Mouse (Mus musculus): ENCODE measurements around the gene Rmnd1.
"Not testable (repeated sequence)": the region's sequence is repeated elsewhere in the genome, so short reads cannot be mapped to it uniquely, and the experiment has no call there.

Rmnd1 gene

DNA sequence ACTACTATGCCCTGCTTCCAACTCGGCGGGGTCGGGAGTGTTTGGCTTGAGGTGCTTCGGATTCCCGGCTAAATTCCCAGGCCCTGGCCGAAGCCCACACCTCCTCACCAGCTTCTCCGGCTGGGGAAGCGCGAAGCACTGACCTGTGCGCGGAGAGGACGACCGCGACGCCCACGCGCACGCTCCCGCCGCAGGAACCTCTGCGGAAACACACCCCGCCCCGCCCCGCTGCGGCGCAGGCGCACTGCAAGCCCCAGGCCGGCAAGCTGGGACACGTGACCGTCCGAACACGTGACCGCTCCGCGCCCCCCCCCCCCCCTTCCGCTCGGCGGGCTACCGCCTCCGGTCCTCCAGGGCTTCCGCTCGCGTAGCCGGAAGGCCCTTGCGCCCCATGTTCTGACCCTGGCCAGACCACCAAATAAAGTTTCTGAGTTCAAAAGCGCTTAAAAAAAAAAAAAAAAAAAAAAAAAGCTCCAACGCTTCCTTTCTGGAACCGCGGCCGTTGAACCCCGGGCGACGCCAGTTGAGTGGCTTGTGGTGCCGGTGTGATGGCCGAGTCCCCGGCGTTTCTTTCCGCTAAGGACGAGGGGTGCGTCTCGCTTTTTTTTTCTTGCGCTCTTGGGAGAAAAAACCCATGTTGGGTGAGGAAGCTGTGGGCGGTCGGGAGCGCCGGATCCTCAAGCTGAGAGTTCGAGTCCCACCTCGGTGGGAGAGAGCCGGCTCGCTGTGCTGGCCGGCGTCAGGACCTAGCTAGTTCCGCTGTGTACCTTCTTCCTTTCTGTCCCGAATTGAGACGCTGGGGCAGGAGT is at the start of gene Rmnd1, which contains the start of gene Armt1:
Gene Rmnd1 (minus strand): TSS at position 266 of the 809 bp plus-strand sequence.
Gene Armt1 (plus strand): TSS at position 345 of the 809 bp plus-strand sequence.
- DNase-seq (ENCODE audit: low read depth, low spot score), result peak; percentile 96

DNA sequence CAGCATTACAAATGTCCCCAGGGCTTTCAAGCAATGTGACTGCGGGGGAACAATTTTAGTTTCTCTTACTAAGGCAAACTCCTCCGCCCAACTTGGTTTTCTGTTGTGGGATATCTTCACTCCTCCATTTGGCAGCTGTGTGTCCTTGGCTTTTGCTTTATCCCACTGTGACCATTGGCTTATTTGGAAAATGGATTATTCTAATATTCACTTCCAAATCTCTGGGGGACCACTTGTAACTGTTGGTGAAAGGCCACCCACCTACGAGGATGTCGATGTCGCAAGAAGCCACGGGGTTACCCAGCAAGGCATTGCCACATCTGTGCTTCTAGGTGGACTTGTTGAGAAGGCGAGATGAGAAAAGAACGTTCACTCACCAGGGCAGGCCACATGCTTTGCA is 49.5 kb upstream of the Rmnd1 start:
- DNase-seq (ENCODE audit: low read depth, low spot score), result no peak

DNA sequence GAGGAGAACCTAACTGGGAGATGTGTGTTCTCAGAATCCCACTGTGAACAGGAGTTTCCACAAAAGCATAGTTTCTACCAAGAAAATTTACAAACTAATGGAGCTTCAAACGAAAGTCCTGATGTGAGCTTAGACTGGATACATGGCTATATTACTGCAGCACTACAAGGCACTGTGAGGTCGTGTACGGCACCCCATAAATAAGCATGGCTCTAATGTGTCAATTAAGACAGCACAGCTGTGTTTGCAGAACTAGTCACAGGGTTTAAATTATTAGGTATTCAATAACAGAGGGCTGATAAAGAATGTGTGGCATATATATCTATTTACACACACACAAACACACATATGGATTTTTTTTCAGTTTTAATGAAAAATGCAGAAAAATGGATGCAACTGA is 48.7 kb upstream of the Rmnd1 start:
- peak; percentile 62 for DNase-seq (ENCODE audit: low read depth, low spot score)

DNA sequence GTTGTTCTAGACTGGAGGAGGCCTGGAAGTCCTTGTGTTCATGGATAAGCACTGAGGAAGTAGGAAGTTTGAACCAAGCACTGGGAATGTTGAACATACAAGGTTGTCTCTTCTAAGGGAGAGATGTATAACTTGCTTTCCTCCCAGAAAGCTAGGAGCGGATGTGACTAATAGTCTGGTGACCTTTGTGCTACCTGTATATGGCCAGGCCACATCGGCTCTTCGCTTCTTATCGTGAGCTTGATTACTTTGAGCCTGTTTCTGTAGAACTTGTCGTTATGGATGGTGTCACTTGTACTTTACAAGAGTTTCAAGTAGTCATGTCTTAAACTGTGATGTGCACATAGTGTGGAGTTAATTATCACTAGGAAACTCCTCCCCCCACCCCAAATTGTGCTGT is 44.4 kb upstream of the Rmnd1 start:
- DNase-seq (ENCODE audit: low read depth, low spot score), result no peak

DNA sequence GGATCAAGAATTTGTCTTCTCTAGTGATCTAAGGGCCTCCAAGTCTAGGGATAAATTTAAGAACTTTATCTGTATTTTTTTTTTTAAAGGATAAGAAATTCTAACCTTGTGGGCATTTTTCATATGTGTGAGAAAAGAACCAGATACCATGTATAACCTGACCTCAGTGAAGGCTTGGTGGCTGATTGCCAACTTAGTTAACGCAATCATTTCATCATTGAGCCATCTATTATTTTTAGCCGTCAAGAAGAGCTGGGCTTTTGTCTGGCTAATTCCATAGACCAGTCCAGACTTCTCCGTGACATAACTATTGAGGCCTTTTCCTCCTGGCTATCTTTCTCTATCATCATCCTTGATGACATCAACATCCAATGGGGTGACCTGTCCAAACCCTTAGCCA is 43.2 kb upstream of the Rmnd1 start:
- DNase-seq (ENCODE audit: low read depth, low spot score), result no peak

DNA sequence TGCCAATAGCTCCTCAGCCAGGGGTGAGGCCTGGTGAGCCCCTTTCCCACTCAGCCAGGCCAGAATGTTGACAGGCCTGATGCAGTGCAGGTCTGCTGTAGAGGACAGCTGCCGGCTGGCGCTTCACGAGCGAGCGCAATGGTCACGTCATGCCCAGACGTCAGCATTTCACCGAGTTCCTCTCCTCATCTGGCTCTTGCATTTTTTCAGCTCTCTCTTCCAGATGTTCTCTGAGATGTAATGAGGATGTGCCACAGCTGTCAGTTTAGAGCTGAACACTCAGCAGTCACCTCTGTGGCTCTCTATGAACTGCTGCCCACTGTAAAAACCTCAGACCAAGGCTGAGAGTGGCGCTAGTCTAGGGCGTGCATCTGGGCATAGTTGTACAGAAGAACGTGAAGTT is 41.4 kb upstream of the Rmnd1 start:
- DNase-seq (ENCODE audit: low read depth, low spot score), result peak; percentile 19

DNA sequence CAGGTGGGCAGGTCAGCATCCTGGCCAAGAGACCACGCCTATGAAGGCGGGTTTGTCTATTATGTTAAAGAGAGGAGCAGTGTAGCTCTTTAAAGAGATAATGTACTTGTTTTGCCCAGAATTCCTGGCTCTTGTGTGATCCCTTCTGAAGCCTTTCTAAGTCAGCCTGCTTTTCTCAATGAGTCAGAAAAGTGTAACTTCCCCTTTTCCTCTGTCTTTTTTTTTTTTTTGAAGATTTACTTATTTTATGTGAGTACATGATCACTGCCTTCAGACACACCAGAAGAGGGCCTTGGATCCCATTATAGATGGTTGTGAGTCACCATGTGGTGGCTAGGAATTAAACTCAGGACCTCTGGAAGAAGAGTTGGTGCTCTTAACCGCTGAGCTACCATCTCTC is 37.2 kb upstream of the Rmnd1 start:
- DNase-seq (ENCODE audit: low read depth, low spot score), result no peak

DNA sequence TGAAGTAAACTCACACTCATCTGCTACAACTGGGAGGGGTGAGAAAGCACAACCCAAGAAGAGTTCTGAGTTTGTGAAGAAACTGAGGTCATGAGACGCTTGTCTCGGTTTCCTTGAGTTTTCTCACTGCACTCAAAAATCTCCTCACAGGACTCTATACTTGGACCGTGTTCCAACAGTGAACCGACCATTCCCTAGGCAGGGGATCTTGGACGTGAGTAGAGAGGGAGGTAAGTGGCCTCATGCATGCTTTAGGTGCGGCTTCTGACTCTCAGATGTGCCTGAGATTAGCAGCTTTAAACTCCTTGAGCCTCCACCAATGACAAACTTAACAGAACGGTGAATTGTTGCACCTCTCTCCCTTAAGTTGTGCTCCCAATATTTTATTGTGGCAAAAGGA is 33.6 kb upstream of the Rmnd1 start:
- DNase-seq (ENCODE audit: low read depth, low spot score), result no peak

DNA sequence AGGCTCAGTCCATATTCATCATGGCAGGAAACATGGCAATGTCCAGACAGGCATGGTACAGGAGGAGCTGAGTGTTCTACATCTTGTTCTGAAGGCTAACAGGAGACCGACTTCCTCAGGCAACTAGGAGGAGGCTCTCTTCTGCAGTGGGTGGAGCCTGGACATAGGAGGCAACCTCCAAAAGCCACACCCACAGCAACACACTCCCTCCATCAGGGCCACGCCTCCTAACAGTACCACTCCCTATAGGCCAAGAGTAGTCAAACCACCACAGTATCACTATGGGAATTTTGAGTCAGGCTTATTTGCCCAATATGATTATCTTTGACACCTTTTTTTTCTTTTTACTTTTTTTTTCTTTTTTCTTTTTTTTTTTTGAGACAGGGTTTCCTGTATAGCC is 28.0 kb upstream of the Rmnd1 start:
- DNase-seq (ENCODE audit: low read depth, low spot score), result no peak

DNA sequence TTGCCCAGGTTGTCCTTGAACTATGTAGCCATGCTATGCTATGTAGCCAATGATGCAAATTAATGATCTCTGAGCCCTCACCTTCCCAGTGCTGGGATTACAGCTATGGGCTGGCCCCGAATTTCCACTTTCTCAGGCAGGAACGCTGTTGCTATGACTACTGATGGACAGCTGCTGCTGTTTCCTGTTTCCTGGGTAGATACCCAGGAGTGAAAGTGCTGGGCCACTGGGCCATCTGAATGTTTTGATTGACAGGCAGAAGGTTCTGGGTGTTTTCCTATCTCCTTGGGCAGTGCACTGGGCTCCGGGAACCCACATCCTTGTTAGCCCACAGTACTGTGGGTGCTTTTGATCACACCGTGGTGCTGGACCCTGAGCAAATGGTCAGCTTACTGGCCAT is 24.2 kb upstream of the Rmnd1 start:
- no peak for DNase-seq (ENCODE audit: low read depth, low spot score)

DNA sequence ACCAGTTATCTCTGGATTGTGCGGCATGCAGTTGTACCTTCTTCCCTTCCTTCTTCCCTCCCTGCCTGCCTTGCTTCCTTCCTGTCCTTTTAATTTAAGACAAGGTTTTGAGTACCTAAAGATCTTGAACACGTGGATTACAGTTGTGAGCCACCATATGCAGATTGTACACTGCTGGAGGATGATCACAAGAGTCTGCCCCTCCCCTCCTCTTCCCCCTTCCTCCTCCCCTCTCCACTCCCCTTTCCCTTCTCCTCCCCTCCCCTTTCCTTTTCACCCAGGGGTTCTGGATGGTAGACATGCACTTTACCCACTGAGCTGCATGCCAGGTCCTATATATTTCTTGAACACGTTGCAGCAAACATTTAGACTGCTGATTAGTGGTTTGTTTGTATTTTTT is 3.2 kb upstream of the Rmnd1 start:
- no peak for DNase-seq (ENCODE audit: low read depth, low spot score)

DNA sequence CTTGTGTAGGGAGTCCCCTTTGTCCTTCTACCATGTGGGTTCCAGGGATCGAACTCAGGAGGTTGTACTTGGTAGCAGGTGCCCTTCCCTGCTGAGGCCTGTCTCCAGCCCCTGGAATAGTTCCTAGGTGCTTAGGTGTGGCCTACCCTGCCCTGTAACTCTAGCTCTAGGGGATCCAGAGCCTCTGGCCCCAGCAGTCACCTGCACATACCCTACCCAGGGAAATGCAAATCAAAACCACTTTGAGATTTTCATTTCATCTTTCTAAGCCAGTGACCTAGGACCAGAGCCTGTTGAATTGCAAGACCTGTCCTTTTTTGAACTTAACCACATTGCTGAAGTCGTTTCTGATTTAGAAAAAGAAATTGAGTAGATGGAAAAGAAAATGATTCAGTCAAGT is 1.7 kb upstream of the Rmnd1 start:
- not testable (repeated sequence) for DNase-seq (ENCODE audit: low read depth, low spot score)

DNA sequence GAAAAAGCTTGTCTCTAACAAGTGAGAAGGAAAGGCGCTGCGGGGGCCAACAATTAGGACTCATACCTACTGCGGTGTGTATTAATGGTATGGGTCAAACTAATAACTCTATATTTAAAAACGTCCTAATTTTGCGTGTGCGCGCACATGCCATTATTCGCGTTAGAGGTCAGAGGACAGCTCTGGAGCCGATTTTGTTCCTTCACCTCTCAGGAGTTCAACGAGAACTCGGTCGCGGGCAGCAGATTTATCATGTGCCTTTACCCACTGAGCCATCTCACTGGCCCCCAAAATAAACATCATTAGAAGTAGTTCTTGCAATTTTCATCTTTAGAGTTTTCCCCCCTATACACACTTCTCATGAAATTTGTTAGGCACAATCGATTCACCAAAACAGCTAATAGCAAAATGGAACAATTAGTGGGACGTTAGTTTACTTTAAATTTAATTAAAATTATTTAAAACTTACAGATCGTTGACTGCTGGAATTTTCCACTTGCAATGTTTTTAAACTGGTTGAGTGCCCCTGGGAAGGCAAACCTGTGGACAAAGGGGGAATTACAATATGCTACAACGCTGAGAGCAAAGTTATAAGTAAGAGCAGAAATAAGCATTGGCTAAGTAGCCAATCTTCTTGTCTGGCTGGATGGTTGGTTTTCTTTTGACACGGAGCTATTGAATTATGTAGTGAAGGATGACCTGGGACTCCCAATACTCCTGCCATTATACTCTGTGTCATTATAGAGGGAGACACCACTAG is 988 bp upstream of the Rmnd1 start:
- peak; percentile 20 for DNase-seq (ENCODE audit: low read depth, low spot score)

DNA sequence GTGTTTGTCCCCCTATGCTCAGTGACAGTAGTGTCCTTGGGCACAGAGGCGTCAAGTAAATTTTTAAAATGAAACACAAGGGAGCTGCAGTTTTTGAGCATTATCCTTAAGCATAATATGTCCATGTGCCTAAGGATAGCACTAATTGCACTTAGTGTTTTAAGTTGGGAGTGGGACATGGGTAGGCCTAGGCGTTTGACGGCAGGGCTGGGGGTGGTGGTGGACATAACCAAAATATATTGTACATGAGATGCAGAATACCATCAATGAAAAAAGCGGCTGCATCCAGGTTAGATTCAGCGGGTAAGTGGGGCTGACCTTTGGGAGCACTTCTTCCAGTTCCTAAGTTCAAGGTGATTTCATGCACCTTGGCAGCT is 454 bp downstream of the Rmnd1 start:
- no peak for DNase-seq (ENCODE audit: low read depth, low spot score)

DNA sequence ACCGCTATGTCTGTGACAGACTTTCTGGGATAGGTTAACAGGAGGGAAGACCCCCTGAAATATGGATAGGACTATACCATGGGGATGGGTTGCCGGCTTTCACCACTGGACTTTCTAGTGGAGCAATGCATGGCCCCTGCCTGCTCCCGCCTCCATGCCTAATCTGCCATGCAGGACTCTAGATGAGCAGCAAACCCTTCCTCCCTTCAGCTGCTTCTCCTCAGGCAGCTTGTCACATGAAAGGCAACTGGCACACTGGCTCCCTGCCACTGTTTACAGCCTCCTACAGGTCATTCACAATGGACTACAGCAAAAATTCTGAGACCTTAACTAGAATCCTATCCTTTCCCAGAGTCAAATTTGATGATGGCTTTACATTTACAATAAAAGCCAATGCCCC is 1.4 kb downstream of the Rmnd1 start:
- DNase-seq (ENCODE audit: low read depth, low spot score), result no peak

DNA sequence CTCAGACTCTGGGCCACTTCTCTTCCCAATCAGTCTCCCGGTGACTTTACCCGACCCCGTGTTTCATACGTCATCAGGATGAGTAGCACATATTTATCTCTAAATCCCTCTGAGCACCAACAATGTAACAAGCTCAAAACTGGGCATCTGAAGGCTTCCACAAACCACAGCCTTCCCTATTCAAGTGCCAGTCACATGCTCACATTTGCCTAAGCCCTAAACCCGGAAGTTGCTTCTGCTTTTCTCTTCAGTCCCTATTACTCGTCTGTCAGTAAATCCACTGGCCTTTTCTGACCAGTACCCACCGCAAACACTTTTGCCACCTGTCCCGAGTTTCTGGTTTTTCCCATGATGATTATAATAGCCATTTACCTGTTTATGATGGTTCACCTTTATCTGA is 1.8 kb downstream of the Rmnd1 start:
- DNase-seq (ENCODE audit: low read depth, low spot score), result no peak

DNA sequence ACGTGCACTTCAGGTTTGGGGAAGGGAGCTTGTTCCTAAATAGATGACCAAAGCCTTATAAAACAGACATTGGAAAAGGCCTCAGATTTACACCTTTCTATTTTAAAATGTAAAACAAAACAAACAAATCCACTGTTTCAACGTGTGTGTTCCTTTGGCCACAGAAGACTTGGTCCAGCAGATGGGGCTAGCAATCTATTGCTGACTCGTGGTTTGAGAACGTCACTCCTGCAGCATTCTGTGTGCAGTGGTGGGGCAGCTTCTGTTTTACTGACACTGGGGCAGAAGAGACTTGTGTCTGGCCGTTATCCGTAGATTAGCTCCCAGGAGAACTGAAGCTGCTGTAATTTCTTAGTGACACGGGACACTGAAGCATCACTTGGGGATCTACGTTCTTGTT is 6.9 kb downstream of the Rmnd1 start:
- DNase-seq (ENCODE audit: low read depth, low spot score), result no peak

DNA sequence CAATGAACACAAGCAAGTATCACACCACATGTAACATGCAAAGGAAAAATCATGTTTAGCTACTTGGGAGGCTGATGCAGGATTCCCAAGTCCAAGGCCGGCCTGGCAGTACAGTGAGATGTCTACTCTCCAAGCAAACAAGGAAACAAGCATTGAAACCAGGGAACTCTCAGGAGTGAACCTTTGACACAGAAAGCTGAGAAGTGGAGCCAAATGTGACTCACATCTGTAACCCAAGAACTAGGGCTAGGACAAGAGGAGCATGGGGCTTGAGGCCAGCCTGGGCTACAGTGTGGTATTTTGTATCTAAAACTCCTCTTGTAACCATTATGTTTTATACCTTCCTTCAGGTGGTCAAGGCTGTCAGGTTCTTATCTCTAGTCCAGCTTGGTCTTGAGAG is 25.0 kb downstream of the Rmnd1 start:
- no peak for DNase-seq (ENCODE audit: low read depth, low spot score)

DNA sequence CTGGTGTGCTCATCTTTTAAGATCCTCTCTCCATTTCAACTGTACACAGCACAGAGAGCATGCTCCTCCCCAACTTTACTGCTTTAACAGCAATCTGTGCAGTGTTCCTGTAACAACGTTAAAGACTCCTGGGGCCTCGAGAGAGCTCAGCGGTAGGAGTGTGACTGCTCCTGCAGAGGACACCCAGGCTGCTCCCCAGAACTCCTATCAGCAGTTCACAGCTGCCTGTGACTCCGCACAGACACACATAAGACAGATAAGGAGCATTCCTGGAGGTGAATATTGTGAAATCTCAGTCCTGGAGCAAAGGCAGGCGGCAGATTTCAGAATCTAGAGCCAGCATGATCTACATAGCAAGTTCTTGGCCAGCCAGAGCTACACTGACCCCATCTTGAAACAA is 26.7 kb downstream of the Rmnd1 start:
- DNase-seq (ENCODE audit: low read depth, low spot score), result no peak

DNA sequence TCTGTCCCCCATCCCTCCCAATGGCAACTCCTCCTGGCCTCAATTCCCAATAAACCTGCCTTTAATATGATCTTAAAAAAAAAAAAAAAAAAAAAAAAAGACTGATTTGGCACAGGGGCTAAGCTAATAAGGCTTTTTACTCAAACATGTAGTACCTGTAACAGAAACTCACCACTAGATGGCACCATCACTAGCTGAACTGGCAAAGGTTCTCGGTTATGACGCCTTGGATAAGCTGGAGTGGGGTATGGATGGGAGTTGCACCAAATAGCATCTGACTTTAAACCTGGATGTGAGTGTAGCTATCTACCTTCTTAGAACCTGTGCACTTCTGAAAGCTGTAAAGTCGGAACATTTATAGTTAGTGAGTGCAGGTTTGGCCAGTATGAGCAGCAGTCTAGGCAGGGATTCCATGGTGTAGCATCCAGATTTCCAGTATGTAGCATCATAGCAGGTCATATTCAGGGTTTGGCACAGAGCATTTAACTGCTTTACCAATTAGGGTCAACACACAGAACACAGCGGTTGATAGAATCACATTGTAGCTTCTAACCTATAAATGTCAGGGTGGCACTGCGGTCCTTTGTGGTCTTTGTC is 27.2 kb downstream of the Rmnd1 start:
- DNase-seq (ENCODE audit: low read depth, low spot score), result peak; percentile 76

DNA sequence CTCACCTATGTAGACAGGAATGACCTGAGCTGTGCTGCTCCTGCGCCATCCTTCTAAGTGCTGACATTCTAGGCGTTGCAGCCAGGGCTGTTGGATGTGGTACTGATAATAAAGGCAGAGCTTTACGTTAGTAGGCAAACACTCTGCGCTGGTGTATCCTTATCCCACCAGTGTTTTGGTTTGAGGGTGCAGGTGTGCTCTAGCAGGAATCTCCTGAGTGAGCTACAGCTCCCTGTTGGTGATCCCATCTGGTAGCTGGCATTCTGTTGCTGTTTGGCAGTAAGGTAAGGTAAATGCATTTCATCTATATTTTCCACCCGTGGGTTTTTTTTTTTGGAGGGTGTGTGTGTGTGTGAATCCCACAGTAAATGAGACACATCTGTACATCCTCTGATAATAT is 34.1 kb downstream of the Rmnd1 start:
- DNase-seq (ENCODE audit: low read depth, low spot score), result no peak

DNA sequence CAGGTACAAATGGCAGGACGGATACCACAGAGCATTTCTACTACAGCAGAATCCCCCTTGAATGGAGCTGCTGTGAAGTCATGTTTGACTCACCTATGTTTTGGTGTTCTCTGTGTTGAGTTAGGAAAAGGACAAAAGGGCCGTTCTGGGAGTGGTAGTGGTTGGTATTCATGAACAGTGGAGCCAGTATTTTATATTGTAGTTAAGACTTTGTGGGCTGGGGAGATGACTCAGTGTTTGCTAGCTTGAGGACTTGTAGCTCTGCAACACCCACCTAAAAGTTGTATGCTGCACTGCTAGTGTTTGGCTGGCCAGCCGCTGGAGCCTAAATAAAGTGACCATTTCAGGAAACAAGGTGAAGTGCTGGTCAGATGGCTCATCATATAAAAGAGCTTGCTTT is 36.9 kb downstream of the Rmnd1 start:
- DNase-seq (ENCODE audit: low read depth, low spot score), result no peak

DNA sequence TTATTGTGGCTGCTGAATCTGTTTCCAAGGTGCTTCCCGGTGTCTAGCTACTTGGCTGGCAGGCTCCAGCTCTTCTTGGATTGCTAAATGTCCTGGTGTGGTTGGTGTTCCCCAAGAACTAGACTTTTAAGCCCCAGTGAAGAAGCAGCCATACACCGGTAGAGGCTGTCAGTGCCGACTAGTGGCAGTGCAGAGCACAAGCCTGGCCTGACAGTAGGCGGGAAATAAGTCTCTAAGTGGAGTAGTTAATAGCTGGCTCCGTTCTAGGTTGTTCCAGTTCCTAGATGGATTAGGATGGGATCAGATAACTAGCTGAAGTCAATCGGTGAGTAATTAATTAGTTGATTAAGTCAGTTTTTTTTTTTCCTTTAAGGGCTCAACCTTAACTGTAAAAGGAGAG is 40.3 kb downstream of the Rmnd1 start:
- DNase-seq (ENCODE audit: low read depth, low spot score), result no peak
